Mouse (Mus musculus) CH12.LX (cell line): ENCODE data around the gene Chpt1. TPM values are rescaled to one million over a fixed set of nuclear protein-coding genes. Genes with fewer than 3 reads are reported as not detected.

ENCODE experiments used
- DNase-seq: peaks from one replicate; pipeline ENCODE4 v3.0.0-alpha.2; 2013; ENCODE audit errors: extremely low read depth
- H3K27ac ChIP-seq: 2 replicates; pipeline ENCODE4 v1.5.1; 2012; ENCODE audit warnings: low read depth, mild to moderate bottlenecking, control low read depth, moderate library complexity; ENCODE audit not compliant: insufficient read depth
- H3K27me3 ChIP-seq: replicated peaks from 2 replicates; pipeline ENCODE3; 2012; ENCODE audit warnings: inconsistent platforms
- H3K36me3 ChIP-seq, 2 experiments: replicated peaks in 1 of 2; 2 replicates each; pipeline versions ENCODE3 to v1.6.1; 2012; ENCODE audit warnings: inconsistent platforms in 1 of 2, low read length in 1 of 2, mild to moderate bottlenecking in 1 of 2, mixed read lengths in 1 of 2, moderate library complexity in 1 of 2; ENCODE audit not compliant: control insufficient read depth in 1 of 2, insufficient read depth in 1 of 2
- H3K4me1 ChIP-seq, 2 experiments: 2 replicates each; pipeline ENCODE4 v1.6.1; 2012; ENCODE audit warnings: inconsistent platforms in 1 of 2, moderate library complexity in 1 of 2; ENCODE audit not compliant: insufficient read depth in 2 of 2, control insufficient read depth in 1 of 2
- H3K4me2 ChIP-seq: 2 replicates; pipeline ENCODE4 v1.6.1; 2012; ENCODE audit warnings: low read depth, mild to moderate bottlenecking, control low read depth; ENCODE audit not compliant: poor library complexity, insufficient read depth, severe bottlenecking
- H3K4me3 ChIP-seq, 3 experiments: fragments of 150-350 bp in 1 of 3; sonication (generic) in 1 of 3; replicated peaks in 1 of 3; 2 replicates each; pipeline versions ENCODE3 to v1.5.1; 2011 to 2012; ENCODE audit warnings: low read depth in 2 of 3, low read length in 2 of 3, mild to moderate bottlenecking in 2 of 3, moderate library complexity in 2 of 3, control low read depth in 1 of 3, improper control_type of control experiment in 1 of 3, inconsistent platforms in 1 of 3, mixed read lengths in 1 of 3; ENCODE audit not compliant: poor library complexity in 1 of 3
- H3K79me2 ChIP-seq: replicated peaks from 2 replicates; pipeline ENCODE4 v1.6.1; 2012; ENCODE audit warnings: mild to moderate bottlenecking, moderate library complexity; ENCODE audit not compliant: control insufficient read depth, poor library complexity, insufficient read depth, severe bottlenecking; ENCODE audit errors: extremely low read depth
- H3K9ac ChIP-seq: 2 replicates; pipeline ENCODE4 v1.6.1; 2012; ENCODE audit warnings: low read depth, mild to moderate bottlenecking, control low read depth, moderate library complexity; ENCODE audit not compliant: insufficient read depth
- H3K9me3 ChIP-seq: replicated peaks from 2 replicates; pipeline ENCODE3; 2012; ENCODE audit warnings: low read length, inconsistent platforms, mixed read lengths
- BHLHE40 ChIP-seq: IDR thresholded peaks from 2 replicates; pipeline ENCODE4 v1.6.1; 2011; ENCODE audit warnings: mild to moderate bottlenecking, low read depth, low read length, improper control_type of control experiment
- CHD1 ChIP-seq: IDR thresholded peaks from 2 replicates; pipeline ENCODE4 v1.6.1; 2012; ENCODE audit warnings: low read depth, low read length, improper control_type of control experiment, inconsistent platforms
- CHD2 ChIP-seq: IDR thresholded peaks from 2 replicates; pipeline ENCODE4 v1.6.1; 2011; ENCODE audit warnings: low read length, improper control_type of control experiment
- CTCF ChIP-seq, 2 experiments: IDR thresholded peaks in 1 of 2; conservative IDR thresholded peaks in 1 of 2; 2 replicates each; pipeline ENCODE4 v1.5.1; 2011 to 2012; ENCODE audit warnings: low read depth in 2 of 2, low read length in 2 of 2, improper control_type of control experiment in 1 of 2, inconsistent platforms in 1 of 2, mild to moderate bottlenecking in 1 of 2, moderate library complexity in 1 of 2
- E2F4 ChIP-seq: IDR thresholded peaks from 2 replicates; pipeline ENCODE4 v1.6.1; 2011; ENCODE audit warnings: low read depth, low read length, improper control_type of control experiment; ENCODE audit not compliant: insufficient replicate concordance
- ELF1 ChIP-seq: IDR thresholded peaks from 2 replicates; pipeline ENCODE4 v1.6.1; 2014; ENCODE audit warnings: low read depth, mild to moderate bottlenecking, inconsistent platforms, low read length, improper control_type of control experiment
- EP300 ChIP-seq: IDR thresholded peaks from 2 replicates; pipeline ENCODE4 v1.6.1; 2011; ENCODE audit warnings: low read length, improper control_type of control experiment
- ETS1 ChIP-seq: conservative IDR thresholded peaks from 2 replicates; pipeline ENCODE4 v1.6.1; 2012; ENCODE audit warnings: low read depth, mild to moderate bottlenecking, inconsistent platforms, low read length, improper control_type of control experiment, moderate library complexity
- GABPA ChIP-seq: IDR thresholded peaks from 2 replicates; pipeline ENCODE4 v1.6.1; 2012; ENCODE audit warnings: low read depth, low read length, improper control_type of control experiment, inconsistent platforms; ENCODE audit not compliant: insufficient replicate concordance
- IRF4 ChIP-seq: IDR thresholded peaks from 2 replicates; pipeline ENCODE4 v1.6.1; 2014; ENCODE audit warnings: low read depth, mild to moderate bottlenecking, inconsistent platforms, low read length, improper control_type of control experiment
- JUN ChIP-seq: IDR thresholded peaks from 2 replicates; pipeline ENCODE4 v1.6.1; 2011; ENCODE audit warnings: low read depth, mild to moderate bottlenecking, low read length, improper control_type of control experiment, moderate library complexity; ENCODE audit not compliant: insufficient read depth
- JUND ChIP-seq: conservative IDR thresholded peaks from 2 replicates; pipeline ENCODE4 v1.6.1; 2011; ENCODE audit warnings: low read depth, low read length, improper control_type of control experiment
- KAT2A ChIP-seq: IDR thresholded peaks from 2 replicates; pipeline ENCODE4 v1.6.1; 2012; ENCODE audit warnings: low read length, improper control_type of control experiment, inconsistent platforms; ENCODE audit not compliant: insufficient replicate concordance
- MAFK ChIP-seq: IDR thresholded peaks from 2 replicates; pipeline ENCODE4 v1.6.1; 2011; ENCODE audit warnings: low read length, improper control_type of control experiment; ENCODE audit not compliant: insufficient replicate concordance
- MAX ChIP-seq: IDR thresholded peaks from 2 replicates; pipeline ENCODE4 v1.6.1; 2011; ENCODE audit warnings: low read length, improper control_type of control experiment
- NELFE ChIP-seq: IDR thresholded peaks from 2 replicates; pipeline ENCODE4 v1.6.1; 2011; ENCODE audit warnings: low read depth, low read length, improper control_type of control experiment
- NRF1 ChIP-seq: IDR thresholded peaks from 2 replicates; pipeline ENCODE4 v1.6.1; 2014; ENCODE audit warnings: low read depth, mild to moderate bottlenecking, inconsistent platforms, low read length, improper control_type of control experiment, moderate library complexity
- PAX5 ChIP-seq: IDR thresholded peaks from 2 replicates; pipeline ENCODE4 v1.6.1; 2012; ENCODE audit warnings: low read length, inconsistent platforms, mixed read lengths
- RAD21 ChIP-seq: IDR thresholded peaks from 2 replicates; pipeline ENCODE4 v1.6.1; 2011; ENCODE audit warnings: low read depth, mild to moderate bottlenecking, low read length, improper control_type of control experiment, moderate library complexity
- SIN3A ChIP-seq: IDR thresholded peaks from 2 replicates; pipeline ENCODE4 v1.6.1; 2012; ENCODE audit warnings: low read length, improper control_type of control experiment, inconsistent platforms
- SMC3 ChIP-seq: IDR thresholded peaks from 2 replicates; pipeline ENCODE4 v1.6.1; 2011; ENCODE audit warnings: low read depth, low read length, improper control_type of control experiment
- TBP ChIP-seq: conservative IDR thresholded peaks from 2 replicates; pipeline ENCODE4 v1.6.1; 2011; ENCODE audit warnings: low read depth, low read length, improper control_type of control experiment
- TCF12 ChIP-seq: IDR thresholded peaks from 2 replicates; pipeline ENCODE4 v1.6.1; 2014; ENCODE audit warnings: low read depth, mild to moderate bottlenecking, inconsistent platforms, low read length, improper control_type of control experiment
- UBTF ChIP-seq: IDR thresholded peaks from 2 replicates; pipeline ENCODE4 v1.6.1; 2012; ENCODE audit warnings: low read depth, mild to moderate bottlenecking, inconsistent platforms, low read length, improper control_type of control experiment, moderate library complexity
- USF2 ChIP-seq: conservative IDR thresholded peaks from 2 replicates; pipeline ENCODE4 v1.6.1; 2011; ENCODE audit warnings: low read depth, low read length, improper control_type of control experiment
- ZC3H11A ChIP-seq: IDR thresholded peaks from 2 replicates; pipeline ENCODE4 v1.6.1; 2012; ENCODE audit warnings: low read depth, mild to moderate bottlenecking, inconsistent platforms, low read length, improper control_type of control experiment
- ZKSCAN1 ChIP-seq: IDR thresholded peaks from 2 replicates; pipeline ENCODE4 v1.6.1; 2012; ENCODE audit warnings: low read depth, inconsistent platforms, low read length, improper control_type of control experiment, borderline replicate concordance
- dilution Hi-C: fragments of 300-500 bp; cut with MboI; formaldehyde crosslinking; loops from 2 replicates; pipeline ENCODE4 v1.14.3; 2020; ENCODE audit warnings: low sequenced_read_pairs; ENCODE audit not compliant: extremely low pct_unique_long_range_greater_than_20kb, extremely low pct_ligation_motif_present
- in situ Hi-C: fragments of 300-500 bp; cut with MboI; formaldehyde crosslinking; loops from 3 replicates; pipeline ENCODE4 v1.14.3; 2019; ENCODE audit warnings: low sequenced_read_pairs, low pct_ligation_motif_present, low pct_unique_long_range_greater_than_20kb, mixed read lengths
- polyA plus RNA-seq: library from polyadenylated mRNA; unstranded; fragments of >175 nt; gene quantifications from 2 replicates; pipeline ENCODE4 v1.2.1, GENCODE M21; 2012; ENCODE audit warnings: low read depth; ENCODE audit not compliant: insufficient read length
- total RNA-seq, 2 experiments: library from RNA; depleted of rRNA; stranded (reverse); fragments of 300-350 nt in 1 of 2; fragments of >200 nt in 1 of 2; gene quantifications; 2 replicates each; pipeline ENCODE4 v1.2.3; 2012 to 2014

Gene Chpt1
- total and polyA plus RNA-seq, 3 experiments, result 8.1 to 10.1 (median 8.1) TPM

DNA sequence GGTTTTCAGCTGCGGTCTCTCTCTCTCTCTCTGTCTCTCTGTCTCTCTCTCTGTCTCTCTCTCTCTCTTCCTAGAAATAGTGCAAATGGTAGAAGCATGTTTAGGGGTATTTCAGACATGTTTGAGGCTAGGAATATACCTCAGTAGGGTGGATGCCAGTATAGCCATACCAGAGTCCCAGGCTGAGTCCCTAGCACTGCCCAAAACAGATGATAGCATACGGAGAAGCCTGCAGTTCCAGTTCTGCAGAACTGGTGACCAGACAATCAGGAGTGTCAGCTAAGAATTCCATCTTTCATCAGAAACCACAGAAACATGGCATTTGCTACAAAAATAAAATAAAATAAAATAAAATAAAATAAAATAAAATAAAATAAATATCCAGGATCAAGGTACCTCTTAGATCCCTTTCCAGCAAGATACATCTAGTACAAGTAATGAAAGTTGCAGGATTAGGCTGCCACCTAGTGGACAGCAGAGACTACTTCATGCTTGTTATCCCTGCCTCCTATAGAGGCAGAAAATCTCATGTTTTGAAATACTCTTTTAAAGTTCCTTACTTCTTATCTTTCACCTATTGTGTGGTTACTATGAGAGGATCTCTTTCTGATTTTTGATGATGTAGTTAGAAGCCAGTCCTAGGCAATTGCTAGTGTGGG is 77.6 kb downstream of the Chpt1 start:
- Histone ChIP-seq H3K4me1 (peaks cover 16 to 28% of the 10 kb centered on the region in 2 experiments), H3K79me2 (no peaks in the 10 kb centered on the region; the same call in 1 of the 2 replicates), H3K27me3 (no peaks in the 10 kb centered on the region), H3K4me2 (no peak overlapping the region), H3K4me3 (no peak overlapping the region), H3K9ac (no peak overlapping the region), H3K36me3 (peaks cover 30 to 83% of the 10 kb centered on the region in 2 experiments), H3K27ac (no peak overlapping the region), H3K9me3 (no peaks in the 10 kb centered on the region)
- in situ Hi-C loops, result loop anchor here (5.0 to 10.0 kb wide), 2 partner anchors 44 to 159 kb away; no protein-coding TSS in a partner anchor
- dilution Hi-C loops, result no loop called here
- TF ChIP-seq USF2 (no peak), SIN3A (0 out of 2 replicates have a peak, but pooled peaks have one; percentile 22), NELFE (peak; percentile 19; the same call in 1 of the 2 replicates), GABPA (no peak), CTCF (conservative IDR thresholded peaks at IDR 0.05 in 1 of 2, IDR thresholded peaks at IDR 0.05 in 1 of 2; ENCODE audit: low read depth in 2 of 2, low read length in 2 of 2) (peak; percentile 60 to 92; a peak in 3 of 4 replicates), SMC3 (peak; percentile 97), RAD21 (peak; percentile 93), MAX (no peak), ZC3H11A (peak; percentile 95)
- DNase-seq, result peak; percentile 78

DNA sequence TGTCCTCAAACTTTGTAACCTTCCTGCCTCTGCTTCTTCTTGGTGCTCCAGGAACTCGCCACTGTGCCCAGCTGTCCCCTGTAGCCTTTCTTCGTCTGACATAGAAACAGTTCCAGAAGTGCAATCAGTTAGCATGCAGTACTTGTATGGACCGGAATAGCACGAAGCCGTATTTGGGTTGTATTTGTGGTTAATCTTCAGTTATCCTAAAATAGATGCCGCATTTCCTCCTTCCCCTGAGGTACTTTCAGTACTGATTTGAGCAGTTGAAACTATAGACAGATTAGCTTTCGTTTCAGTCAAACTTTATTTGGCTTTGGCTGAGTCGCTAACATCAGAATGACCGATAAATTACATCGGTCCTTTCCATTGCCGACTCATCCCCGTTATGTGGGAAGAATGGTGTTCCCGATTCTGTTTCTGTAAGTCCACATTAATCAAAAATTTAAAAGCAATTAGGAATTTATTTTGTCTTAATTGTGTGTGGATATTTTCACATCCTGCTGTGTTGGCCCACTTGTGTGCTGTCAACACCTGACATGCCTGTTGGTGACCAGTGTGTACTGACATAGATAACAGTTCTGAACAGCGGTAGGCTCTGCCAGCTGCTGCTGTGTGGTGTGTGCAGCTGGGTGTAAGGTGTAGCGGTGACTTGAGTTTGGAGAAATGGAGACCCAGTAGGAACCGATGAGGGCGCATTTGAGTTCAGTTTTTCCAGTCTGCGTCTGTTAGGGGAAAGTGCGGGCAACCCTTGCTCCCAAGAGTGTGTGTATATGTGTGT is 83.0 kb downstream of the Chpt1 start:
- H3K36me3 ChIP-seq, result peaks cover 17 to 51% of the 10 kb centered on the region in 2 experiments
- no peaks in the 10 kb centered on the region for H3K79me2 ChIP-seq
- H3K9ac ChIP-seq, result peak overlapping the region; percentile 70
- peak overlapping the region; percentile 88 for H3K4me2 ChIP-seq
- H3K9me3 ChIP-seq, result no peaks in the 10 kb centered on the region
- peak overlapping the region; percentile 22 to 49 (median 34) for H3K4me3 ChIP-seq
- peak overlapping the region; percentile 96 for H3K27ac ChIP-seq
- dilution Hi-C loops (no loop called here), in situ Hi-C loops (loop anchor here (10.0 kb wide), 1 partner anchor 164 kb away; no protein-coding TSS in a partner anchor)
- DNase-seq, result peak; percentile 90
- peaks cover 24 to 54% of the 10 kb centered on the region in 2 experiments; a peak in 3 of 4 replicates for H3K4me1 ChIP-seq
- H3K27me3 ChIP-seq, result no peaks in the 10 kb centered on the region
- TF ChIP-seq ELF1 (no peak), KAT2A (no peak), NELFE (no peak), ZC3H11A (no peak), RAD21 (no peak; the same call in 1 of the 2 replicates), CHD1 (no peak), NRF1 (no peak), ETS1 (peak; percentile 96), BHLHE40 (peak; percentile 91), JUN (peak; percentile 89), TBP (peak; percentile 69), USF2 (no peak), SIN3A (peak; percentile 91), MAX (no peak), SMC3 (peak; percentile 33), IRF4 (peak; percentile 99), MAFK (peak; percentile 79), TCF12 (peak; percentile 95), PAX5 (no peak), EP300 (peak; percentile 94), CTCF (conservative IDR thresholded peaks at IDR 0.05 in 1 of 2, IDR thresholded peaks at IDR 0.05 in 1 of 2; ENCODE audit: low read depth in 2 of 2, low read length in 2 of 2) (peak in 1 of 2 experiments; percentile 34; a peak in 2 of 4 replicates), JUND (peak; percentile 92), GABPA (no peak), E2F4 (no peak), UBTF (no peak), CHD2 (peak; percentile 66), ZKSCAN1 (no peak)
